In genomic region chr8:70377049-70377448, GRCm38 (mm10) we compare ENCODE assay signal across 15 mouse cellular contexts. TPM values are rescaled to one million over a fixed set of nuclear protein-coding genes. Genes with fewer than 3 reads are reported as not detected.
DNase-seq lines count a peak whose midpoint lies in the region; ATAC-seq and TF ChIP-seq lines count a peak whose summit lies in the region.
"Had no signal": no experiment of that assay in that cellular context is flagged by ENCODE, and none has a peak within 500 bp of the region (broad histone marks: within the 10 kb centered on the region; RNA-seq: fewer than 3 reads in every experiment).

No protein-coding gene starts in this region.

- peak overlapping the region; percentile 39; the same call in 1 of the 2 replicates for H3K4me2 ChIP-seq in heart, embryonic 11.5 days
- no peak overlapping the region for H3K4me2 ChIP-seq in midbrain, postnatal 0 days (ENCODE audit: low read depth, low read length, poor library complexity, severe bottlenecking)
- no peak overlapping the region for H3K4me2 ChIP-seq in midbrain, embryonic 11.5 days
- no peak overlapping the region for H3K4me2 ChIP-seq in limb, embryonic 13.5 days (replicated peaks)

- peak; percentile 37 for TF ChIP-seq CTCF in midbrain, postnatal 0 days (IDR thresholded peaks at IDR 0.05)

- H3K27ac ChIP-seq in heart, embryonic 11.5 days (ENCODE audit: low read depth, low read length): no peak overlapping the region
- H3K27ac ChIP-seq in midbrain, postnatal 0 days (ENCODE audit: low read depth, low read length): no peak overlapping the region
- H3K27ac ChIP-seq in midbrain, embryonic 11.5 days (ENCODE audit: low read depth, low read length): no peak overlapping the region
- H3K27ac ChIP-seq in limb, embryonic 13.5 days: no peak overlapping the region
- H3K27ac ChIP-seq: embryonic facial prominence, embryonic 12.5 days; lung, embryonic 15.5 days; stomach, embryonic 15.5 days had no signal

- no peak for ATAC-seq in heart, embryonic 11.5 days (replicated peaks; ENCODE audit: insufficient number of reproducible peaks, low FRiP score, low TSS enrichment)
- no peak for ATAC-seq in midbrain, postnatal 0 days (ENCODE audit: low FRiP score)
- no peak for ATAC-seq in midbrain, embryonic 11.5 days (ENCODE audit: low FRiP score)
- ATAC-seq in limb, embryonic 13.5 days (ENCODE audit: low FRiP score, low read depth): no peak
- no peak for ATAC-seq in erythroid progenitor cell, adult 5-6 weeks (replicated peaks; ENCODE audit: low FRiP score, poor library complexity, severe bottlenecking)
- ATAC-seq: forebrain, embryonic 14.5 days had no signal

- H3K9me3 ChIP-seq in heart, embryonic 11.5 days (replicated peaks; ENCODE audit: control insufficient read depth, low read length): no peaks in the 10 kb centered on the region
- H3K9me3 ChIP-seq in midbrain, postnatal 0 days (ENCODE audit: low read length): no peaks in the 10 kb centered on the region
- H3K9me3 ChIP-seq in midbrain, embryonic 11.5 days (ENCODE audit: control insufficient read depth, low read length): no peaks in the 10 kb centered on the region
- no peaks in the 10 kb centered on the region for H3K9me3 ChIP-seq in limb, embryonic 13.5 days
- H3K9me3 ChIP-seq: embryonic facial prominence, embryonic 12.5 days; stomach, embryonic 15.5 days had no signal

- no peaks in the 10 kb centered on the region for H3K36me3 ChIP-seq in heart, embryonic 11.5 days (ENCODE audit: control insufficient read depth, insufficient read depth, low read length)
- H3K36me3 ChIP-seq in midbrain, postnatal 0 days (ENCODE audit: insufficient read depth, low read length): no peaks in the 10 kb centered on the region
- no peaks in the 10 kb centered on the region for H3K36me3 ChIP-seq in midbrain, embryonic 11.5 days (ENCODE audit: control insufficient read depth, insufficient read depth, low read length)
- no peaks in the 10 kb centered on the region for H3K36me3 ChIP-seq in limb, embryonic 13.5 days
- H3K36me3 ChIP-seq: embryonic facial prominence, embryonic 12.5 days; lung, embryonic 15.5 days; stomach, embryonic 15.5 days had no signal

- peaks cover 19% of the 10 kb centered on the region for H3K4me1 ChIP-seq in heart, embryonic 11.5 days (ENCODE audit: control insufficient read depth, insufficient read depth, low read length)
- H3K4me1 ChIP-seq in midbrain, postnatal 0 days (ENCODE audit: insufficient read depth, low read length): no peaks in the 10 kb centered on the region
- peaks cover 8% of the 10 kb centered on the region for H3K4me1 ChIP-seq in midbrain, embryonic 11.5 days (ENCODE audit: control insufficient read depth, insufficient read depth, low read length)
- peaks cover 47% of the 10 kb centered on the region for H3K4me1 ChIP-seq in limb, embryonic 13.5 days

- WGBS in heart, embryonic 11.5 days (ENCODE audit: insufficient replicate concordance): 13% methylated on average over 15 of the region's 15 CpGs
- WGBS in midbrain, postnatal 0 days: 12% methylated on average over 15 of the region's 15 CpGs
- 14% methylated on average over 15 of the region's 15 CpGs for WGBS in midbrain, embryonic 11.5 days
- 20% methylated on average over 15 of the region's 15 CpGs for WGBS in limb, embryonic 13.5 days

- peaks cover 76% of the 10 kb centered on the region for H3K27me3 ChIP-seq in heart, embryonic 11.5 days (ENCODE audit: control insufficient read depth, insufficient read depth, low read length)
- H3K27me3 ChIP-seq in midbrain, postnatal 0 days (ENCODE audit: insufficient read depth, low read length): peaks cover 57% of the 10 kb centered on the region
- peaks cover 63% of the 10 kb centered on the region for H3K27me3 ChIP-seq in midbrain, embryonic 11.5 days (ENCODE audit: control insufficient read depth, insufficient read depth, low read length)
- peaks cover 77% of the 10 kb centered on the region for H3K27me3 ChIP-seq in limb, embryonic 13.5 days

- no peak overlapping the region for H3K9ac ChIP-seq in heart, embryonic 11.5 days (ENCODE audit: low read depth, low read length)
- H3K9ac ChIP-seq in midbrain, postnatal 0 days (replicated peaks; ENCODE audit: low read length, poor library complexity, severe bottlenecking): no peak overlapping the region
- H3K9ac ChIP-seq in midbrain, embryonic 11.5 days (ENCODE audit: low read length): no peak overlapping the region
- no peak overlapping the region for H3K9ac ChIP-seq in limb, embryonic 13.5 days
- H3K9ac ChIP-seq: embryonic facial prominence, embryonic 12.5 days; lung, embryonic 15.5 days; stomach, embryonic 15.5 days had no signal

- peak overlapping the region; percentile 28; the same call in 1 of the 2 replicates for H3K4me3 ChIP-seq in heart, embryonic 11.5 days (ENCODE audit: low read depth, low read length)
- no peak overlapping the region for H3K4me3 ChIP-seq in midbrain, postnatal 0 days (ENCODE audit: low read depth, low read length)
- no peak overlapping the region for H3K4me3 ChIP-seq in midbrain, embryonic 11.5 days (ENCODE audit: low read depth, low read length)
- peak overlapping the region; percentile 45; the same call in 1 of the 2 replicates for H3K4me3 ChIP-seq in limb, embryonic 13.5 days

- DNase-seq in heart, adult 11 months: no peak
- no peak for DNase-seq in midbrain, postnatal 0 days (ENCODE audit: low spot score)
- DNase-seq in midbrain, embryonic 11.5 days (ENCODE audit: low spot score, missing footprints): no peak
- DNase-seq in ZHBTc4 (ENCODE audit: low read depth, low spot score): peak; percentile 39
- DNase-seq in right cerebral cortex, adult 18-20 months: no peak
- DNase-seq: heart, postnatal 14 days had no signal

RNA-seq across cellular contexts. Expression of gene Comp, which starts 3.7 kb away (rescaled TPM):
- 1.1 and 2.2 TPM in 2 replicates for polyA plus RNA-seq in heart, embryonic 11.5 days (2014; fragmentation: Nextera tagmentation; extraction: Ambion mirVana)
- total RNA-seq in midbrain, postnatal 0 days (2014; rRNA removed): 0.19 and 0.49 TPM in 2 replicates
- polyA plus RNA-seq in midbrain, postnatal 0 days (2015; fragmentation: Nextera tagmentation; extraction: Ambion mirVana): 0.38 and 0.77 TPM in 2 replicates
- 0.21 TPM in 1 of 2 replicates, not detected in the other for polyA plus RNA-seq in midbrain, embryonic 11.5 days (2014; fragmentation: Nextera tagmentation; extraction: Ambion mirVana)
- polyA plus RNA-seq in limb, embryonic 13.5 days (2015; fragmentation: Nextera tagmentation; extraction: Ambion mirVana): 26.4 and 40.8 TPM in 2 replicates
- not detected in 2 replicates for total RNA-seq in erythroid progenitor cell, adult 5-6 weeks (2015; ENCODE audit: low replicate concordance)
- total RNA-seq in erythroid progenitor cell, adult 5-6 weeks (2017; ENCODE audit: low replicate concordance): 0.39 TPM in 1 of 2 replicates, not detected in the other
- polyA plus RNA-seq: forebrain, embryonic 14.5 days had no signal

RNA-seq across cellular contexts. Expression of gene Upf1, which starts 24.0 kb away (rescaled TPM):
- 14.0 and 17.2 TPM in 2 replicates for polyA plus RNA-seq in heart, embryonic 11.5 days (2014; fragmentation: Nextera tagmentation; extraction: Ambion mirVana)
- 39.6 and 45.4 TPM in 2 replicates for total RNA-seq in midbrain, postnatal 0 days (2014; rRNA removed)
- 9.1 and 9.7 TPM in 2 replicates for polyA plus RNA-seq in midbrain, postnatal 0 days (2015; fragmentation: Nextera tagmentation; extraction: Ambion mirVana)
- polyA plus RNA-seq in midbrain, embryonic 11.5 days (2014; fragmentation: Nextera tagmentation; extraction: Ambion mirVana): 19.6 and 19.8 TPM in 2 replicates
- polyA plus RNA-seq in limb, embryonic 13.5 days (2015; fragmentation: Nextera tagmentation; extraction: Ambion mirVana): 18.7 and 19.5 TPM in 2 replicates
- 18.4 and 20.2 TPM in 2 replicates for total RNA-seq in erythroid progenitor cell, adult 5-6 weeks (2015; ENCODE audit: low replicate concordance)
- total RNA-seq in erythroid progenitor cell, adult 5-6 weeks (2017; ENCODE audit: low replicate concordance): 32.5 and 43.9 TPM in 2 replicates

RNA-seq across cellular contexts. Expression of gene Gdf1, which starts 47.4 kb away (rescaled TPM):
- polyA plus RNA-seq in heart, embryonic 11.5 days (2014; fragmentation: Nextera tagmentation; extraction: Ambion mirVana): 1.7 and 1.9 TPM in 2 replicates
- not detected in 2 replicates for total RNA-seq in midbrain, postnatal 0 days (2014; rRNA removed)
- polyA plus RNA-seq in midbrain, postnatal 0 days (2015; fragmentation: Nextera tagmentation; extraction: Ambion mirVana): 4.8 and 5.3 TPM in 2 replicates
- polyA plus RNA-seq in midbrain, embryonic 11.5 days (2014; fragmentation: Nextera tagmentation; extraction: Ambion mirVana): 0.43 and 1.3 TPM in 2 replicates
- 0.78 and 2.7 TPM in 2 replicates for polyA plus RNA-seq in limb, embryonic 13.5 days (2015; fragmentation: Nextera tagmentation; extraction: Ambion mirVana)
- not detected in 2 replicates for total RNA-seq in erythroid progenitor cell, adult 5-6 weeks (2015; ENCODE audit: low replicate concordance)
- total RNA-seq in erythroid progenitor cell, adult 5-6 weeks (2017; ENCODE audit: low replicate concordance): not detected in 2 replicates
- total RNA-seq: adrenal gland, adult 18-20 months; heart, postnatal 14 days; megakaryocyte-erythroid progenitor cell, adult 5-6 weeks had no signal

Comparison
In these comparisons a context has a peak if more than half of its experiments do, and no peak if none do; other contexts are left out.
1. H3K4me3 ChIP-seq: peak in heart, embryonic 11.5 days (single experiment) and limb, embryonic 13.5 days (single experiment); none in midbrain, postnatal 0 days (single experiment) and midbrain, embryonic 11.5 days (single experiment).